Mouse (Mus musculus): ENCODE data around the gene Ankdd1a. TPM values are rescaled to one million over a fixed set of nuclear protein-coding genes. Genes with fewer than 3 reads are reported as not detected.

Gene Ankdd1a
- total RNA-seq, 2 experiments from 2014 or later: 0.22 TPM; not detected in 1

Other genes with a start within 250 kb of the Ankdd1a start
- 10 to 100 TPM; 76.3 to 83.4 TPM for gene Clpx, start 225.9 kb downstream of the Ankdd1a start, total RNA-seq (2021)
- 10 to 100 TPM; 11.1 to 14.7 TPM for gene Pdcd7, start 174.1 kb downstream of the Ankdd1a start, total RNA-seq (2021)
- 1 to 10 TPM in 1 of 2 experiments, not detected in 1; 1.0 TPM for gene Ubap1l, start 159.2 kb downstream of the Ankdd1a start, total RNA-seq (2021)
- 1 to 10 TPM; 1.1 to 2.1 TPM for gene Kbtbd13, start 128.5 kb downstream of the Ankdd1a start, total RNA-seq (2021)
- gene Rasl12, start 121.7 kb downstream of the Ankdd1a start, total RNA-seq (2021): 10 to 100 TPM; 13.3 to 16.2 TPM
- not detected for gene Slc51b, start 97.2 kb downstream of the Ankdd1a start, total RNA-seq (2021)
- 1 to 10 TPM; 6.6 to 6.9 TPM for gene Mtfmt, start 84.4 kb downstream of the Ankdd1a start, total RNA-seq (2021)
- gene Spg21, start 59.2 kb downstream of the Ankdd1a start, total RNA-seq (2021): 10 to 100 TPM; 23.6 to 25.4 TPM
- 10 to 100 TPM; 18.3 to 21.2 TPM for gene Plekho2, start 59.8 kb upstream of the Ankdd1a start, total RNA-seq (2021)
- 1 to 10 TPM; 1.9 to 2.4 TPM for gene Pif1, start 67.0 kb upstream of the Ankdd1a start, total RNA-seq (2021)
- gene Rbpms2, start 109.5 kb upstream of the Ankdd1a start, total RNA-seq (2021): 10 to 100 TPM; 54.4 to 57.7 TPM
- 100 to 1,000 TPM; 269 to 276 TPM for gene Oaz2, start 147.8 kb upstream of the Ankdd1a start, total RNA-seq (2021)

Data from heart, postnatal 10 days (tissue).